ENCODE assay signal across 24 mouse cellular contexts in the genomic region with DNA sequence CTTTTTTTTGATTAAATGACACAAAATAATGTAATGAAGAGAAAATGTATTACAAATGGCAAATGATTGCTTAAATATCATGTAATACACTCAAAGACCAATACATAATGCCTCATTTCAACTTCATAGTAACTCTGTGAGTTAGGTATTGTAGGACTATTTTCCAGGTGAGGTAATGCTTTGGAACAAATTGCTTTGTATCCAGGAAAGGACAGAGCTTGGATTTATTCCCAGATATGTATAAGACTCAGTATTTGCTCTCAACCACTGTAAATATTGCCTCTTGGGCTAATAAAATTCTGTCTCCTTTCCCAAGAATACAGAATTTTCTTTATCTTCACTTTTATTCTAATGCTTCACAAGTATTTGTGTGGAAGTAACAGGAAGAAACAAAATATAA.
"Had no signal": no experiment of that assay in that cellular context is flagged by ENCODE, and none has a peak within 500 bp of the region (broad histone marks: within the 10 kb centered on the region; RNA-seq: fewer than 3 reads in every experiment).

No protein-coding gene starts in this region.

- H3K4me2 ChIP-seq: heart, embryonic 12.5 days; hindbrain, embryonic 12.5 days; hindbrain, embryonic 14.5 days; intestine, embryonic 15.5 days; liver, embryonic 13.5 days had no signal

- H3K36me3 ChIP-seq: heart, embryonic 10.5 days; heart, embryonic 12.5 days; hindbrain, embryonic 10.5 days; hindbrain, embryonic 12.5 days; intestine, embryonic 15.5 days; liver, embryonic 13.5 days had no signal

- H3K4me3 ChIP-seq: gastrocnemius, adult 2 months; heart, embryonic 10.5 days; heart, embryonic 12.5 days; hindbrain, embryonic 10.5 days; hindbrain, embryonic 12.5 days; intestine, embryonic 15.5 days; layer of hippocampus, adult 2 months; left cerebral cortex, adult 2 months; liver, embryonic 13.5 days had no signal

- ATAC-seq: hindbrain, embryonic 16.5 days; inflammation-experienced regulatory T-cells, adult 6 months; intestine, embryonic 15.5 days; intestine, postnatal 0 days had no signal

- H3K9ac ChIP-seq: heart, embryonic 12.5 days; hindbrain, embryonic 12.5 days; hindbrain, embryonic 14.5 days; intestine, embryonic 15.5 days; liver, embryonic 13.5 days had no signal

- H3K4me1 ChIP-seq: heart, embryonic 10.5 days; heart, embryonic 12.5 days; hindbrain, embryonic 10.5 days; hindbrain, embryonic 12.5 days; intestine, embryonic 15.5 days had no signal

- H3K9me3 ChIP-seq: heart, embryonic 10.5 days; heart, embryonic 12.5 days; hindbrain, embryonic 10.5 days; hindbrain, embryonic 12.5 days; intestine, embryonic 15.5 days; liver, embryonic 13.5 days had no signal

- DNase-seq: gastrocnemius, adult 2 months; gastrocnemius, postnatal 10 days; gastrocnemius, postnatal 25 days; heart, adult 18-20 months; heart, postnatal 10 days; heart, postnatal 4 days; kidney, adult 18-20 months; kidney, adult 8-10 months; kidney, postnatal 10 days; kidney, postnatal 25 days; kidney, postnatal 4 days; liver; liver, embryonic 13.5 days had no signal

- H3K27ac ChIP-seq: gastrocnemius, adult 2 months; heart, embryonic 10.5 days; hindbrain, embryonic 10.5 days; hindbrain, embryonic 12.5 days; hindbrain, embryonic 14.5 days; intestine, embryonic 15.5 days; layer of hippocampus, adult 2 months; left cerebral cortex, adult 2 months; liver, embryonic 13.5 days had no signal

- H3K27me3 ChIP-seq: heart, embryonic 12.5 days; hindbrain, embryonic 12.5 days; intestine, embryonic 15.5 days; liver, embryonic 13.5 days had no signal
